Mouse (Mus musculus) thymus, adult 2 months (tissue): ENCODE measurements around the gene St8sia1.

ENCODE experiments used
- CTCF ChIP-seq: fragments of 200-500 bp; IDR thresholded peaks from 2 replicates; pipeline ENCODE4 v1.5.1; 2012; ENCODE audit warnings: mild to moderate bottlenecking, control low read depth, low read length, moderate library complexity, borderline replicate concordance; ENCODE audit not compliant: control insufficient read depth, poor library complexity, insufficient read depth; ENCODE audit errors: extremely low read depth
- POLR2A ChIP-seq: fragments of 200-500 bp; IDR thresholded peaks from 2 replicates; pipeline ENCODE4 v1.6.1; 2012; ENCODE audit warnings: mild to moderate bottlenecking, low read length, control low read depth, moderate library complexity; ENCODE audit not compliant: control insufficient read depth, poor library complexity, insufficient read depth; ENCODE audit errors: extremely low read depth

- TF ChIP-seq POLR2A: no peak
- no peak for TF ChIP-seq CTCF
These were observed 116.2 kb downstream of the St8sia1 start for GRCm38 (mm10) chr6:142847914-142848674.
